ENCODE assay signal across 20 mouse cellular contexts in the genomic region with DNA sequence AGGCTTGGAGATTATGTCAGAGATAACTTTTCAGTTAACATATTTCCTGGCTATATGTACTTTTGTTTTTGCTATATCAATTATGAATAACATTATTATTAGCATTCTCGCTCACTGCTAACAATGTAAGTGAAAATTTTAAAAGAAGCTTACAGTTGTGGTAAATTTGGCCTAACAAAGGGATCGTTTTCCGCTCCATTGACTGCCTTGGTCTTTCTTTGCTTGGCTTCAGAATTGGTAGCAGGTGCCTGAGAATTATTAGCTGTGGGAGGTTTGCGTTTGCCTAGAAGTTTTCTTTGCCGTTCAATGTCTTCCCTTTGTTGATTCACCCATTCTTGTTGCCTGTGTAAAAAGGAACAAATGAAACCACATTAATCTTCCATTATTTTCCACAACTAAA.
DNase-seq lines count a peak whose midpoint lies in the region; ATAC-seq and TF ChIP-seq lines count a peak whose summit lies in the region.
"Had no signal": no experiment of that assay in that cellular context is flagged by ENCODE, and none has a peak within 500 bp of the region (broad histone marks: within the 10 kb centered on the region; RNA-seq: fewer than 3 reads in every experiment).

No protein-coding gene starts in this region.

- no peak for ATAC-seq in embryonic facial prominence, embryonic 14.5 days (ENCODE audit: low read depth)
- no peak for ATAC-seq in forebrain, embryonic 14.5 days
- ATAC-seq in forebrain, postnatal 0 days = no peak
- no peak for ATAC-seq in midbrain, embryonic 16.5 days
- ATAC-seq: activated CD4-positive, CD25-positive, alpha-beta regulatory T cell, adult 4 months; forebrain, embryonic 13.5 days; Patski had no signal

- H3K4me3 ChIP-seq in embryonic facial prominence, embryonic 14.5 days (ENCODE audit: low read depth, low read length) = no peak overlapping the region
- H3K4me3 ChIP-seq in embryonic facial prominence, embryonic 10.5 days = no peak overlapping the region
- H3K4me3 ChIP-seq in forebrain, embryonic 14.5 days (ENCODE audit: low read depth, low read length) = no peak overlapping the region
- H3K4me3 ChIP-seq in forebrain, postnatal 0 days (ENCODE audit: low read depth, low read length) = no peak overlapping the region
- no peak overlapping the region for H3K4me3 ChIP-seq in midbrain, embryonic 16.5 days (ENCODE audit: low read depth, low read length)
- H3K4me3 ChIP-seq: embryonic facial prominence, embryonic 13.5 days; forebrain, embryonic 13.5 days; gastrocnemius, adult 2 months had no signal

- no peak for TF ChIP-seq POLR2A in brain, embryonic 14.5 days (IDR thresholded peaks at IDR 0.05; ENCODE audit: borderline replicate concordance, extremely low read depth, insufficient read depth, insufficient read length, poor library complexity, severe bottlenecking)

- peaks cover 71% of the 10 kb centered on the region for H3K36me3 ChIP-seq in embryonic facial prominence, embryonic 14.5 days (ENCODE audit: control insufficient read depth, insufficient read depth, low read length)
- peaks cover 90% of the 10 kb centered on the region for H3K36me3 ChIP-seq in embryonic facial prominence, embryonic 10.5 days (replicated peaks)
- peaks cover 47% of the 10 kb centered on the region for H3K36me3 ChIP-seq in forebrain, embryonic 14.5 days (ENCODE audit: control insufficient read depth, insufficient read depth, low read length)
- H3K36me3 ChIP-seq in forebrain, postnatal 0 days (ENCODE audit: insufficient read depth) = peaks cover 19% of the 10 kb centered on the region; the same call in 1 of the 2 replicates
- peaks cover 13% of the 10 kb centered on the region for H3K36me3 ChIP-seq in midbrain, embryonic 16.5 days (ENCODE audit: control insufficient read depth, insufficient read depth, low read length)

- 84% methylated on average over 5 of the region's 5 CpGs for WGBS in embryonic facial prominence, embryonic 14.5 days
- 87% methylated on average over 5 of the region's 5 CpGs for WGBS in embryonic facial prominence, embryonic 10.5 days
- WGBS in forebrain, embryonic 14.5 days = 32% methylated on average over 5 of the region's 5 CpGs
- 36% methylated on average over 5 of the region's 5 CpGs for WGBS in forebrain, postnatal 0 days
- WGBS in midbrain, embryonic 16.5 days = 59% methylated on average over 5 of the region's 5 CpGs

- H3K4me1 ChIP-seq in embryonic facial prominence, embryonic 14.5 days (ENCODE audit: control insufficient read depth, insufficient read depth, low read length) = no peaks in the 10 kb centered on the region
- H3K4me1 ChIP-seq in embryonic facial prominence, embryonic 10.5 days = no peaks in the 10 kb centered on the region
- H3K4me1 ChIP-seq in forebrain, embryonic 14.5 days (ENCODE audit: control insufficient read depth, insufficient read depth, low read length) = no peaks in the 10 kb centered on the region; the same call in 1 of the 2 replicates
- no peaks in the 10 kb centered on the region for H3K4me1 ChIP-seq in forebrain, postnatal 0 days (ENCODE audit: insufficient read depth)
- no peaks in the 10 kb centered on the region for H3K4me1 ChIP-seq in midbrain, embryonic 16.5 days (ENCODE audit: control insufficient read depth, insufficient read depth, low read length)
- H3K4me1 ChIP-seq: embryonic facial prominence, embryonic 13.5 days had no signal

- TF ChIP-seq CTCF in forebrain, postnatal 0 days (IDR thresholded peaks at IDR 0.05; ENCODE audit: low read depth) = no peak
- TF ChIP-seq CTCF in brain, embryonic 14.5 days (IDR thresholded peaks at IDR 0.05; ENCODE audit: borderline replicate concordance, extremely low read depth, insufficient read depth, insufficient read length) = no peak

- no peaks in the 10 kb centered on the region for H3K9me3 ChIP-seq in embryonic facial prominence, embryonic 14.5 days (ENCODE audit: control insufficient read depth, low read length)
- no peaks in the 10 kb centered on the region for H3K9me3 ChIP-seq in embryonic facial prominence, embryonic 10.5 days
- H3K9me3 ChIP-seq in forebrain, embryonic 14.5 days (replicated peaks; ENCODE audit: control insufficient read depth, low read length) = no peaks in the 10 kb centered on the region
- H3K9me3 ChIP-seq in forebrain, postnatal 0 days (ENCODE audit: low read length) = no peaks in the 10 kb centered on the region
- no peaks in the 10 kb centered on the region for H3K9me3 ChIP-seq in midbrain, embryonic 16.5 days (replicated peaks; ENCODE audit: control insufficient read depth, low read length, poor library complexity, severe bottlenecking)
- H3K9me3 ChIP-seq: embryonic facial prominence, embryonic 13.5 days; forebrain, embryonic 13.5 days had no signal

- H3K27ac ChIP-seq in embryonic facial prominence, embryonic 14.5 days (replicated peaks; ENCODE audit: low read depth, low read length) = no peak overlapping the region
- H3K27ac ChIP-seq in embryonic facial prominence, embryonic 10.5 days (replicated peaks) = no peak overlapping the region
- H3K27ac ChIP-seq in forebrain, embryonic 14.5 days (ENCODE audit: low read depth, low read length) = no peak overlapping the region
- no peak overlapping the region for H3K27ac ChIP-seq in forebrain, postnatal 0 days (ENCODE audit: low read depth, low read length)
- H3K27ac ChIP-seq in midbrain, embryonic 16.5 days (ENCODE audit: low read length) = no peak overlapping the region
- H3K27ac ChIP-seq: embryonic facial prominence, embryonic 13.5 days; forebrain, embryonic 13.5 days; gastrocnemius, adult 2 months had no signal

- no peak overlapping the region for H3K9ac ChIP-seq in embryonic facial prominence, embryonic 14.5 days (ENCODE audit: low read depth, low read length)
- no peak overlapping the region for H3K9ac ChIP-seq in forebrain, embryonic 14.5 days (ENCODE audit: low read length)
- no peak overlapping the region for H3K9ac ChIP-seq in forebrain, postnatal 0 days
- H3K9ac ChIP-seq in midbrain, embryonic 16.5 days (ENCODE audit: low read depth, low read length) = no peak overlapping the region
- H3K9ac ChIP-seq: embryonic facial prominence, embryonic 13.5 days; forebrain, embryonic 13.5 days had no signal

- no peak overlapping the region for H3K4me2 ChIP-seq in embryonic facial prominence, embryonic 14.5 days (ENCODE audit: low read depth, low read length)
- no peak overlapping the region for H3K4me2 ChIP-seq in forebrain, embryonic 14.5 days (ENCODE audit: low read length)
- no peak overlapping the region for H3K4me2 ChIP-seq in forebrain, postnatal 0 days (ENCODE audit: low read depth)
- H3K4me2 ChIP-seq in midbrain, embryonic 16.5 days (ENCODE audit: low read length) = no peak overlapping the region
- H3K4me2 ChIP-seq: embryonic facial prominence, embryonic 13.5 days; forebrain, embryonic 13.5 days had no signal

- no peaks in the 10 kb centered on the region for H3K27me3 ChIP-seq in embryonic facial prominence, embryonic 14.5 days (replicated peaks; ENCODE audit: control insufficient read depth, insufficient read depth, low read length)
- H3K27me3 ChIP-seq in embryonic facial prominence, embryonic 10.5 days (replicated peaks; ENCODE audit: low read depth, poor library complexity, severe bottlenecking) = no peaks in the 10 kb centered on the region
- H3K27me3 ChIP-seq in forebrain, embryonic 14.5 days (replicated peaks; ENCODE audit: control insufficient read depth, insufficient read depth, low read length) = no peaks in the 10 kb centered on the region
- H3K27me3 ChIP-seq in forebrain, postnatal 0 days (ENCODE audit: insufficient read depth, low read length) = no peaks in the 10 kb centered on the region
- no peaks in the 10 kb centered on the region for H3K27me3 ChIP-seq in midbrain, embryonic 16.5 days (ENCODE audit: control insufficient read depth, insufficient read depth, low read depth, low read length)
- H3K27me3 ChIP-seq: embryonic facial prominence, embryonic 13.5 days; forebrain, embryonic 13.5 days; Patski had no signal

- peak; percentile 9 for DNase-seq in embryonic facial prominence, embryonic 14.5 days (ENCODE audit: low spot score)
- no peak for DNase-seq in embryonic facial prominence, embryonic 10.5 days (ENCODE audit: low spot score)
- DNase-seq in forebrain, embryonic 14.5 days (ENCODE audit: low spot score) = peak; percentile 19
- DNase-seq in forebrain, postnatal 0 days = no peak
- DNase-seq in brain, embryonic 14.5 days (ENCODE audit: low read depth) = peak; percentile 32
- peak; percentile 61 for DNase-seq in retina, postnatal 1 day
- DNase-seq in cerebellum, adult 9-11 months = no peak
- DNase-seq: adrenal gland, adult 8-10 months; adrenal gland, postnatal 14 days; adrenal gland, postnatal 36 days; cerebellum, adult 11 months; cerebellum, adult 18-20 months; cerebellum, adult 8-10 months; cerebellum, postnatal 25 days; gastrocnemius, adult 2 months had no signal

Comparison
In these comparisons a context has a peak if more than half of its experiments do, and no peak if none do; other contexts are left out.
1. DNase-seq: peak in embryonic facial prominence, embryonic 14.5 days (single experiment), forebrain, embryonic 14.5 days (single experiment), brain, embryonic 14.5 days (single experiment) and retina, postnatal 1 day (single experiment); none in embryonic facial prominence, embryonic 10.5 days (single experiment), forebrain, postnatal 0 days (single experiment) and cerebellum, adult 9-11 months (single experiment).